Mouse (Mus musculus): ENCODE measurements around the gene Pus10. TPM values are rescaled to one million over a fixed set of nuclear protein-coding genes. Genes with fewer than 3 reads are reported as not detected.
A peak's percentile ranks its signal among the peaks of the same experiment; 100 is the strongest.

The Pus10 gene
- polyA plus RNA-seq, 1 experiment: 1.5 TPM

GRCm38 (mm10) chr11:23647835-23648234, 17.6 kb upstream of the Pus10 start:
- peaks cover 5% of the 10 kb centered on the region; the same call in 1 of the 2 replicates for H3K36me3 ChIP-seq (ENCODE audit: control insufficient read depth, insufficient read depth, low read length)
- DNase-seq (ENCODE audit: low read depth in 1 of 2, low spot score in 2 of 2): no peak
- H3K27me3 ChIP-seq (ENCODE audit: control insufficient read depth, insufficient read depth, low read length): no peaks in the 10 kb centered on the region
- no peak overlapping the region for H3K4me3 ChIP-seq (ENCODE audit: extremely low read depth, insufficient read depth, insufficient read length)
- WGBS: 90% methylated on average over 3 of the region's 3 CpGs
- no peaks in the 10 kb centered on the region for H3K4me1 ChIP-seq (ENCODE audit: control insufficient read depth, insufficient read depth, insufficient read length)
- TF ChIP-seq CTCF (IDR thresholded peaks at IDR 0.05; ENCODE audit: extremely low read depth, insufficient read depth, insufficient read length, insufficient replicate concordance) (no peak), POLR2A (IDR thresholded peaks at IDR 0.05; ENCODE audit: low read depth, low read length) (no peak)
- no peak overlapping the region for H3K27ac ChIP-seq (ENCODE audit: insufficient read depth, low read length)

GRCm38 (mm10) chr11:23653666-23654065, 11.8 kb upstream of the Pus10 start:
- H3K27ac ChIP-seq (ENCODE audit: insufficient read depth, low read length): no peak overlapping the region
- TF ChIP-seq POLR2A (IDR thresholded peaks at IDR 0.05; ENCODE audit: low read depth, low read length): no peak
- no peak for TF ChIP-seq CTCF (IDR thresholded peaks at IDR 0.05; ENCODE audit: extremely low read depth, insufficient read depth, insufficient read length, insufficient replicate concordance)
- H3K36me3 ChIP-seq (ENCODE audit: control insufficient read depth, insufficient read depth, low read length): peaks cover 5% of the 10 kb centered on the region; the same call in 1 of the 2 replicates
- DNase-seq (ENCODE audit: low read depth in 1 of 2, low spot score in 2 of 2): no peak
- H3K27me3 ChIP-seq (ENCODE audit: control insufficient read depth, insufficient read depth, low read length): no peaks in the 10 kb centered on the region
- 79% methylated on average over 3 of the region's 3 CpGs for WGBS
- no peaks in the 10 kb centered on the region for H3K4me1 ChIP-seq (ENCODE audit: control insufficient read depth, insufficient read depth, insufficient read length)
- H3K4me3 ChIP-seq (ENCODE audit: extremely low read depth, insufficient read depth, insufficient read length): no peak overlapping the region

GRCm38 (mm10) chr11:23657791-23658190, 7.7 kb upstream of the Pus10 start:
- no peaks in the 10 kb centered on the region for H3K27me3 ChIP-seq (ENCODE audit: control insufficient read depth, insufficient read depth, low read length)
- H3K4me1 ChIP-seq (ENCODE audit: control insufficient read depth, insufficient read depth, insufficient read length): no peaks in the 10 kb centered on the region
- no peak overlapping the region for H3K27ac ChIP-seq (ENCODE audit: insufficient read depth, low read length)
- no peak for TF ChIP-seq POLR2A (IDR thresholded peaks at IDR 0.05; ENCODE audit: low read depth, low read length)
- no peak for TF ChIP-seq CTCF (IDR thresholded peaks at IDR 0.05; ENCODE audit: extremely low read depth, insufficient read depth, insufficient read length, insufficient replicate concordance)
- DNase-seq (ENCODE audit: low read depth in 1 of 2, low spot score in 2 of 2): no peak
- 59% methylated on average over 2 of the region's 2 CpGs for WGBS
- no peak overlapping the region for H3K4me3 ChIP-seq (ENCODE audit: extremely low read depth, insufficient read depth, insufficient read length)
- H3K36me3 ChIP-seq (ENCODE audit: control insufficient read depth, insufficient read depth, low read length): no peaks in the 10 kb centered on the region

- TF ChIP-seq POLR2A (IDR thresholded peaks at IDR 0.05; ENCODE audit: low read depth, low read length) (no peak), CTCF (IDR thresholded peaks at IDR 0.05; ENCODE audit: extremely low read depth, insufficient read depth, insufficient read length, insufficient replicate concordance) (no peak)
- Histone ChIP-seq H3K27me3 (ENCODE audit: control insufficient read depth, insufficient read depth, low read length) (no peaks in the 10 kb centered on the region), H3K4me3 (ENCODE audit: extremely low read depth, insufficient read depth, insufficient read length) (no peak overlapping the region), H3K27ac (ENCODE audit: insufficient read depth, low read length) (no peak overlapping the region), H3K4me1 (ENCODE audit: control insufficient read depth, insufficient read depth, insufficient read length) (no peaks in the 10 kb centered on the region; the same call in 1 of the 2 replicates), H3K36me3 (ENCODE audit: control insufficient read depth, insufficient read depth, low read length) (no peaks in the 10 kb centered on the region)
- no peak for DNase-seq (ENCODE audit: low read depth in 1 of 2, low spot score in 2 of 2)
These were observed 1.2 kb upstream of the Pus10 start for GRCm38 (mm10) chr11:23664232-23664631.

- Histone ChIP-seq H3K4me3 (ENCODE audit: extremely low read depth, insufficient read depth, insufficient read length) (peak within 1 kb of the TSS; percentile 96), H3K36me3 (ENCODE audit: control insufficient read depth, insufficient read depth, low read length) (no peaks in the 10 kb centered on the region), H3K27me3 (ENCODE audit: control insufficient read depth, insufficient read depth, low read length) (no peaks in the 10 kb centered on the region), H3K4me1 (ENCODE audit: control insufficient read depth, insufficient read depth, insufficient read length) (no peaks in the 10 kb centered on the region; the same call in 1 of the 2 replicates), H3K27ac (ENCODE audit: insufficient read depth, low read length) (peak within 1 kb of the TSS; percentile 93)
- TF ChIP-seq POLR2A (IDR thresholded peaks at IDR 0.05; ENCODE audit: low read depth, low read length): peak; percentile 50
- no peak for TF ChIP-seq CTCF (IDR thresholded peaks at IDR 0.05; ENCODE audit: extremely low read depth, insufficient read depth, insufficient read length, insufficient replicate concordance)
- peak; percentile 71 to 87 for DNase-seq (ENCODE audit: low read depth in 1 of 2, low spot score in 2 of 2)
- WGBS: under 1% methylated on average over 49 of the region's 49 CpGs
These were observed 476 bp downstream of the Pus10 start, which contains the start of gene Pex13 for GRCm38 (mm10) chr11:23665798-23666501. Gene Pex13, minus strand, starts transcription at chr11:23665959.

GRCm38 (mm10) chr11:23666526-23666925, 1.1 kb downstream of the Pus10 start:
- no peak for DNase-seq (ENCODE audit: low read depth in 1 of 2, low spot score in 2 of 2)
- Histone ChIP-seq H3K4me1 (ENCODE audit: control insufficient read depth, insufficient read depth, insufficient read length) (no peaks in the 10 kb centered on the region; the same call in 1 of the 2 replicates), H3K27me3 (ENCODE audit: control insufficient read depth, insufficient read depth, low read length) (no peaks in the 10 kb centered on the region), H3K4me3 (ENCODE audit: extremely low read depth, insufficient read depth, insufficient read length) (peak overlapping the region; percentile 96), H3K36me3 (ENCODE audit: control insufficient read depth, insufficient read depth, low read length) (no peaks in the 10 kb centered on the region), H3K27ac (ENCODE audit: insufficient read depth, low read length) (peak overlapping the region; percentile 93)
- TF ChIP-seq CTCF (IDR thresholded peaks at IDR 0.05; ENCODE audit: extremely low read depth, insufficient read depth, insufficient read length, insufficient replicate concordance) (no peak), POLR2A (IDR thresholded peaks at IDR 0.05; ENCODE audit: low read depth, low read length) (no peak; the same call in 1 of the 2 replicates)
- WGBS: 7% methylated on average over 5 of the region's 5 CpGs

- no peak overlapping the region for H3K27ac ChIP-seq (ENCODE audit: insufficient read depth, low read length)
- no peak for TF ChIP-seq POLR2A (IDR thresholded peaks at IDR 0.05; ENCODE audit: low read depth, low read length)
- no peak for TF ChIP-seq CTCF (IDR thresholded peaks at IDR 0.05; ENCODE audit: extremely low read depth, insufficient read depth, insufficient read length, insufficient replicate concordance)
- no peaks in the 10 kb centered on the region; the same call in 1 of the 2 replicates for H3K4me1 ChIP-seq (ENCODE audit: control insufficient read depth, insufficient read depth, insufficient read length)
- peaks cover 2% of the 10 kb centered on the region for H3K36me3 ChIP-seq (ENCODE audit: control insufficient read depth, insufficient read depth, low read length)
- DNase-seq (ENCODE audit: low read depth in 1 of 2, low spot score in 2 of 2): peak in 1 of 2 experiments; percentile 15
- H3K4me3 ChIP-seq (ENCODE audit: extremely low read depth, insufficient read depth, insufficient read length): no peak overlapping the region; the same call in 1 of the 2 replicates
- no peaks in the 10 kb centered on the region for H3K27me3 ChIP-seq (ENCODE audit: control insufficient read depth, insufficient read depth, low read length)
- 5% methylated on average over 3 of the region's 3 CpGs for WGBS
These were observed 1.7 kb downstream of the Pus10 start for GRCm38 (mm10) chr11:23667128-23667527.

Measured in spleen, adult 2 months (tissue).